Mouse (Mus musculus) heart, embryonic 11.5 days (tissue): Measurements from ENCODE around the gene Gm11985. TPM values are rescaled to one million over a fixed set of nuclear protein-coding genes. Genes with fewer than 3 reads are reported as not detected.
"Not testable (repeated sequence)": the region's sequence is repeated elsewhere in the genome, so short reads cannot be mapped to it uniquely, and the experiment has no call there.

Source experiments
- ATAC-seq: fragments of 200-750 bp; cut with Nextera tagmentation; replicated peaks from 2 replicates; pipeline ENCODE4 v1.8.0; 2017; ENCODE audit warnings: moderate library complexity; ENCODE audit not compliant: insufficient number of reproducible peaks, low FRiP score, low TSS enrichment
- H3K27ac ChIP-seq: fragments of 300-500 bp; sonication (generic); 2 replicates; pipeline ENCODE4 v1.5.1; 2014; ENCODE audit warnings: mild to moderate bottlenecking, low read depth, low read length
- H3K27me3 ChIP-seq: fragments of 300-500 bp; sonication (generic); 2 replicates; pipeline ENCODE4 v1.6.1; 2014; ENCODE audit warnings: mild to moderate bottlenecking, low read length, mixed read lengths; ENCODE audit not compliant: control insufficient read depth, insufficient read depth
- H3K36me3 ChIP-seq: fragments of 300-500 bp; sonication (generic); 2 replicates; pipeline ENCODE4 v1.6.1; 2014; ENCODE audit warnings: mild to moderate bottlenecking, low read length, moderate library complexity, mixed read lengths; ENCODE audit not compliant: control insufficient read depth, insufficient read depth
- H3K4me1 ChIP-seq: fragments of 300-500 bp; sonication (generic); 2 replicates; pipeline ENCODE4 v1.6.1; 2014; ENCODE audit warnings: low read length; ENCODE audit not compliant: control insufficient read depth, insufficient read depth
- H3K4me2 ChIP-seq: fragments of 300-500 bp; sonication (generic); 2 replicates; pipeline ENCODE4 v1.6.1; 2014; ENCODE audit warnings: mild to moderate bottlenecking, moderate library complexity
- H3K4me3 ChIP-seq: fragments of 300-500 bp; sonication (generic); 2 replicates; pipeline ENCODE4 v1.5.1; 2014; ENCODE audit warnings: low read depth, low read length
- H3K9ac ChIP-seq: fragments of 300-500 bp; sonication (generic); 2 replicates; pipeline ENCODE4 v1.6.1; 2014; ENCODE audit warnings: mild to moderate bottlenecking, low read depth, low read length, moderate library complexity
- H3K9me3 ChIP-seq: fragments of 300-500 bp; sonication (generic); replicated peaks from 2 replicates; pipeline ENCODE4 v1.6.1; 2016; ENCODE audit warnings: low read length; ENCODE audit not compliant: control insufficient read depth
- WGBS: fragments of 180-500 bp; shearing (Covaris S2); extraction: QIAGEN DNeasy Blood & Tissue Kit; methylation state at CpG from one replicate; pipeline ENCODE4 v1.1.7; 2014; ENCODE audit not compliant: insufficient replicate concordance; 5-methylcytosine and 5-hydroxymethylcytosine counted together
- polyA plus RNA-seq: library from polyadenylated mRNA; unstranded; fragments of >200 nt; fragmentation: Nextera tagmentation; extraction: Ambion mirVana; gene quantifications from 2 replicates; pipeline ENCODE4 v1.2.1, GENCODE M21; 2014

The Gm11985 gene
- polyA plus RNA-seq, 1 experiment from 2014 or later: not detected

- no peaks in the 10 kb centered on the region for H3K36me3 ChIP-seq
- H3K9me3 ChIP-seq: no peaks in the 10 kb centered on the region
- no peaks in the 10 kb centered on the region for H3K4me1 ChIP-seq
- H3K27me3 ChIP-seq: no peaks in the 10 kb centered on the region
- H3K4me3 ChIP-seq: no peak overlapping the region
- 83% methylated on average over 7 of the region's 7 CpGs for WGBS
- H3K9ac ChIP-seq: no peak overlapping the region
- ATAC-seq: no peak
- no peak overlapping the region for H3K4me2 ChIP-seq
- no peak overlapping the region for H3K27ac ChIP-seq
Measured at GRCm38 (mm10) chr11:7226810-7227550, 38.6 kb upstream of the Gm11985 start.

GRCm38 (mm10) chr11:7226200-7226599 lies 37.8 kb upstream of the Gm11985 start:
- H3K9ac ChIP-seq: no peak overlapping the region
- no peak for ATAC-seq

GRCm38 (mm10) chr11:7221826-7222225 lies 33.5 kb upstream of the Gm11985 start:
- not testable (repeated sequence) for H3K4me2 ChIP-seq, ATAC-seq, H3K27ac ChIP-seq, H3K27me3 ChIP-seq, H3K9me3 ChIP-seq, H3K36me3 ChIP-seq, H3K4me1 ChIP-seq, H3K9ac ChIP-seq, H3K4me3 ChIP-seq
- WGBS: 75% methylated on average over 8 of the region's 8 CpGs

More at GRCm38 (mm10) chr11:7226200-7226599, 37.8 kb upstream of the Gm11985 start:
- Histone ChIP-seq H3K4me2 (no peak overlapping the region), H3K36me3 (no peaks in the 10 kb centered on the region), H3K27ac (no peak overlapping the region), H3K4me1 (no peaks in the 10 kb centered on the region), H3K4me3 (no peak overlapping the region), H3K9me3 (no peaks in the 10 kb centered on the region), H3K27me3 (no peaks in the 10 kb centered on the region)
- 74% methylated on average over 2 of the region's 2 CpGs for WGBS

- Histone ChIP-seq H3K36me3 (no peaks in the 10 kb centered on the region), H3K9ac (no peak overlapping the region), H3K4me2 (no peak overlapping the region; the same call in 1 of the 2 replicates), H3K27me3 (peaks cover 29% of the 10 kb centered on the region), H3K27ac (no peak overlapping the region), H3K9me3 (no peaks in the 10 kb centered on the region), H3K4me3 (no peak overlapping the region), H3K4me1 (peaks cover 7% of the 10 kb centered on the region)
- no peak for ATAC-seq
- WGBS: 17% methylated on average over 8 of the region's 8 CpGs
Measured at GRCm38 (mm10) chr11:7215703-7216102, 27.3 kb upstream of the Gm11985 start.

GRCm38 (mm10) chr11:7214761-7215160 lies 26.4 kb upstream of the Gm11985 start:
- peak overlapping the region; percentile 96 for H3K4me2 ChIP-seq
- 3% methylated on average over 14 of the region's 14 CpGs for WGBS
- H3K27ac ChIP-seq: no peak overlapping the region
- ATAC-seq: no peak
- H3K4me1 ChIP-seq: peaks cover 7% of the 10 kb centered on the region
- peak overlapping the region; percentile 65 for H3K4me3 ChIP-seq
- H3K27me3 ChIP-seq: peaks cover 30% of the 10 kb centered on the region
- H3K9ac ChIP-seq: no peak overlapping the region
- H3K36me3 ChIP-seq: no peaks in the 10 kb centered on the region
- no peaks in the 10 kb centered on the region for H3K9me3 ChIP-seq

- Histone ChIP-seq H3K4me1 (peaks cover 7% of the 10 kb centered on the region), H3K9me3 (no peaks in the 10 kb centered on the region), H3K4me3 (peak overlapping the region; percentile 65), H3K9ac (no peak overlapping the region), H3K36me3 (no peaks in the 10 kb centered on the region), H3K27me3 (peaks cover 30% of the 10 kb centered on the region), H3K4me2 (peak overlapping the region; percentile 96), H3K27ac (no peak overlapping the region)
- WGBS: under 1% methylated on average over 12 of the region's 12 CpGs
- ATAC-seq: no peak
Measured at GRCm38 (mm10) chr11:7214342-7214660, 25.9 kb upstream of the Gm11985 start.

GRCm38 (mm10) chr11:7213501-7214341 lies 25.4 kb upstream of the Gm11985 start, which contains the start of gene Igfbp3:
TSS of gene Igfbp3 (minus strand) at chr11:7213923.
- Histone ChIP-seq H3K4me1 (peaks cover 7% of the 10 kb centered on the region), H3K4me3 (peak within 1 kb of the TSS; percentile 65), H3K27ac (no peak within 1 kb of the TSS), H3K9ac (peak within 1 kb of the TSS; percentile 54), H3K27me3 (peaks cover 30% of the 10 kb centered on the region), H3K9me3 (no peaks in the 10 kb centered on the region), H3K4me2 (peak within 1 kb of the TSS; percentile 96), H3K36me3 (no peaks in the 10 kb centered on the region)
- WGBS: under 1% methylated on average over 84 of the region's 104 CpGs
- peak; percentile 60 for ATAC-seq

GRCm38 (mm10) chr11:7213161-7213500 lies 24.8 kb upstream of the Gm11985 start:
- Histone ChIP-seq H3K27ac (no peak overlapping the region), H3K27me3 (peaks cover 30% of the 10 kb centered on the region), H3K4me3 (peak overlapping the region; percentile 65), H3K4me1 (peaks cover 7% of the 10 kb centered on the region), H3K36me3 (no peaks in the 10 kb centered on the region), H3K9ac (peak overlapping the region; percentile 54), H3K9me3 (no peaks in the 10 kb centered on the region), H3K4me2 (peak overlapping the region; percentile 96)
- 2% methylated on average over 19 of the region's 19 CpGs for whole genome bisulfite sequencing
- no peak for ATAC-seq
